Mouse (Mus musculus): ENCODE results near the gene Fzd9.

The Fzd9 gene

DNA sequence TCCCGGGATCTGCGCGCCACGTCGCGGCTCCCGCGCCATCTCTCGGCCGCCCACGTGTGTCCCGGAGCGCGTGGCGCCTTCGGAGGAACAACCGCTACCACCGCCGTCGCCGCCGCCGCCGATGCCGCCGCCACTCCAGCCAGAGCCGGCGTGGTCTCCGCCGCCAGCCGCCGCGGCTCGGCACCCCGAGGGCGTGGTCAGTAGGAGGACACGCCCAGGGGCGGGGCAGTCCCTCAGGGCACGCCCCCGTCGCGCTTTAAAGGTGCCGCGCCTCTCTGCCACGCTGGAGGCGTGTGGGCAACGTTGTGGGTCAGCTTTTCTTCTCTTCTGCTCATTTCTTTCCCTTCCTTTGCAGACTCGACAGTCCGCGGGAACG is at the start of gene Fzd9:
Gene Fzd9, minus strand, starts transcription at position 152 of the 376 bp plus-strand sequence.
- DNase-seq (ENCODE audit: low spot score), result peak; percentile 63

DNA sequence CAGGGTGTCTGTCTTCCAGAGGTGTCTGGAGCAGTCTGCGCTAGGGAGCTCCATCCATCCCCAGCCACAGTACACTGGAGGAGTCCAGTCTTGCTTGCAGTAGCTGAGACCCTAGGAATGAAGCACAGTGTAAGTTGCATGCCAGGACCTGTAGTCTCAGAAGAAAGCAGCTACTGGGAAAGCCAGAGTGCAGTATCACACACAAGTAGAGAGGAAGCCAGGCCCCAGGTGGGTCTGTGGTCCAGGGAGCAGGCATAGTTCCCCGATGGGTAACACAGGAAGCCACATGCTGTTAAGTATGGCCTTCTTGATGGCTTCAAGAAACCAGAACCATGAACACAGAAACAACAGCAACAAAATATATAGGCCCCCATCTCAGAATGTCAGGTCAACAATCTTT is 41.0 kb upstream of the Fzd9 start:
- DNase-seq (ENCODE audit: low spot score), result no peak

DNA sequence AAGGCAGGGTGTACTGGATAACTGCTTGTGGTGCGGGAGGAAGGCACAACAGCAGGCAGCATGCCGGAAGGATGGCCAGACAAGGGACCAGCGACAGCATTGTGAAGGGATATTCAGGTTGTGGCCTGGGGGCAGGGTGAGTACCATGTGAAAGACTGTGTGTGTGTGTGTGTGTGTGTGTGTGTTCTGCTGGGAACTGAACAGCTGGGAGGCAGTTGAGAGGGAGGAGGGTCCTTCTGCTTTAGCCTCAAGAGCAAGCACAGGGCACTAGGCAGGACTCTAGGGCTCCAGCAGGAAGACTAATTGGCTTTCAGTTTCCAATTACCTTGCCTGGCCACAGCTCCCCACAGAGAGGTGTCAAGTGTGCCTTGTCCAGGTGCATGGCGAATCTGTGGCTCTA is 40.2 kb upstream of the Fzd9 start:
- DNase-seq (ENCODE audit: low spot score), result no peak

DNA sequence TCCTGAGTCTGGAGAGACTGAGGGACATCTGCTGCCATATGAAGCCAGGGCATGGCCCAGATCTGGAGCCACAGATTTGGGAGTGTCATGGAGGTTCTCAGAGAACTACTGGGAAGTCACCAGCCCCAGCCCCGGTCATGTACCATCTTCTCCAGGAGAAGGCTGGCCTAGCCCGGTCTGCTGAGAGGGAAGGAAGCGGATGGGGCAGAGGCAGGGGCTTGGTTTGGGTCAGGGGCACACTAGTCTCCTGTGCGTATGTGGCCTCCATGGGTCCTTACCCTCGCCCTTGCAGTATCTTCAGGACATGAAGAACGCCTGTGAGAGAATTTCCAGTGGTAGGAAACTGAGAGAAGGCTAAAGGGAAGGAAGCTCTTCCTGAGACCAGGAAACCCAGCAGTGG is 39.7 kb upstream of the Fzd9 start:
- DNase-seq (ENCODE audit: low spot score), result no peak

DNA sequence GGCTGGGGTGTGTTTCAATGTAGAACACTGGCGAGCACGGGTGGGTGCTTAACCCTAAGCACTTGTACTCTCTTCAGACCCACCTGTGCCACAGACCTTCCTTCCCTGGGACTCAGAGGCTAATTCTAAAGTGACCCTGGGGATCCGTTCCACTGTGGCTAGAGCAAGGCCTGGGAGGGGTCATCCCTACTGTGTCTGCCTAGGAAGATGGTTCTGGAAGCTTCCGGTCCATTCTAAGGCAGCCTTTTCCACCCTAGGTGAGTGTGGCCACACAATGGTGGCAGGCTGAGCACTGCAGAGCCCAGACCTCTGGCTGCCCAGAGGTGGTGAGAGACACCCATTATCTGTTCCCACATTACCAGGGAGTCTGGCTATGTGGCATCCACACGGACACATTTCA is 35.9 kb upstream of the Fzd9 start:
- DNase-seq (ENCODE audit: low spot score), result no peak

DNA sequence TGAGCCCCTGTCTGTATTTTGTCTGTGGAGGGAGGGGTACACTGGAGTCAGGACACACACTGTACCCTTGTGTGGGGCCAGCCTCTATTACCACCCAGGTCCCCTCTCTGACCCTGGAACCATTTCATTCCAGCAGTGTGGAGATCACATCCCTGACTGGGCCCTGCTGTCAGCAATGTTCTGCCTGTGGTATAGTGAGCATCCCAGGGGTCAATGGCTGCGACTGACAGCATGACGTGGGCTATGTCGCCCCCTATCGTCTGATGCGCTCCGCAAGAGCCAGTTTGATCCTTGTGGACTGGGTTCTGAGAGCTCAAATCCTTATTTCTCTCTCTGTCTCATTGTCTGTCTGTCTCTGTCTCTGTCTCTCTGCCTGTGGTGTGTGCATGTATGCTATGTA is 35.2 kb upstream of the Fzd9 start:
- DNase-seq (ENCODE audit: low spot score), result peak; percentile 26

DNA sequence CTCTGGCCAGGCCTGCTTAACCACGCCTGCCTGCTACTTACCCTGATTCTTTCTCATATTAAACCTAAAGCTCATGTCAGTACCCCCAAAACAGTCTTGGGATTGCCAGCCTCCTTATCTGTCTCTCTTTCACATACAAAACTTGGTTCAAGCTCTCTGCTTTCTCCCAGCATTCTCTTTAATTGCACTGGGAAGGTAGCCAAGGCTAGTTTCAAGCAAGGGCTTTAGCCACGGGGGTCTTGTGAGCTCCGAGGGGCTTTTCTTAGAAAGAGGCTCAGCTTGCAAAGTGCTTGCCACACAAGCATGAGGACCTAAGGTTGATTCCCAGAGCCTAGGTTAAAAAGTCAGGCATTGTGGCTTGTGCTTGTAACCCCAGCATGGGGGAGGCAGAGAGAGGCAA is 34.2 kb upstream of the Fzd9 start:
- DNase-seq (ENCODE audit: low spot score), result no peak

DNA sequence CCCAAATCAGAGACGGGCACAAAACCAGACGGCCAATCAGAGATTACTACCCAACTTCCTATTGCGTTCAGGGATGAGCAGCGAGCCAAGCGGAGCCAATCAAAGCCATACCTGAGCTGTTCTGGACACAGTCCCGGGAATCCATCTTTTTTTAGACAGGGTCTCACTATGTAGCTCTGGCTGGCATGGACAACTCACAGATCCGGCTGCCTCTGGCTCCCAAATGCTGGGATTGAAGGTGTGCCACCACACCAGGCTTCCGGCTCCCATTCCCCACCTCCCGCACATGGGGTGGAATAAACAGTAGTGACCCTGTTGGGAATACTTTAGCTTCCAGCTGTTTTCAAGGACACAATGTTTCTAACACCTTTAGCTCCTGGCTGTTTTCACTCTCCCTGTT is 29.2 kb upstream of the Fzd9 start:
- DNase-seq (ENCODE audit: low spot score), result no peak

DNA sequence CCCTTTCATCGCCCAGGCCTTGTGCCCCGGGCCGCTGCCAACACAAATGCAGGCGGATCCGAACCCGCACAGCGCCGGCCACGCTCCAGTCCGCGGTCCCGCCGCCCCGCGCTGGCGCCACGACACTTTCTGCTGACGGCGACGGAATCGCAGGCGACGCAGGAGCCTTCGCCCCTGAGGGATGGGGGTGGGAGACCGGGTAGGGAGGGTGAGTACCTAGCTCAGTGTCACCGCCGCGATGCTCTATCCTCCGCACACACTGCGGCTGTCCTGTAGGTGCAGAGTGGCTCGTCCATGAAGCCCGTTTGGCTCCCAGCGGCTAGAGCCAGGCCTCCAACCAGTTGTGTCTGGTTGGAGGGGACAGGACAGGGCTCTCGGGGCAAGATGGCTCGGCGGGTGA is 25.6 kb upstream of the Fzd9 start:
- no peak for DNase-seq (ENCODE audit: low spot score)

DNA sequence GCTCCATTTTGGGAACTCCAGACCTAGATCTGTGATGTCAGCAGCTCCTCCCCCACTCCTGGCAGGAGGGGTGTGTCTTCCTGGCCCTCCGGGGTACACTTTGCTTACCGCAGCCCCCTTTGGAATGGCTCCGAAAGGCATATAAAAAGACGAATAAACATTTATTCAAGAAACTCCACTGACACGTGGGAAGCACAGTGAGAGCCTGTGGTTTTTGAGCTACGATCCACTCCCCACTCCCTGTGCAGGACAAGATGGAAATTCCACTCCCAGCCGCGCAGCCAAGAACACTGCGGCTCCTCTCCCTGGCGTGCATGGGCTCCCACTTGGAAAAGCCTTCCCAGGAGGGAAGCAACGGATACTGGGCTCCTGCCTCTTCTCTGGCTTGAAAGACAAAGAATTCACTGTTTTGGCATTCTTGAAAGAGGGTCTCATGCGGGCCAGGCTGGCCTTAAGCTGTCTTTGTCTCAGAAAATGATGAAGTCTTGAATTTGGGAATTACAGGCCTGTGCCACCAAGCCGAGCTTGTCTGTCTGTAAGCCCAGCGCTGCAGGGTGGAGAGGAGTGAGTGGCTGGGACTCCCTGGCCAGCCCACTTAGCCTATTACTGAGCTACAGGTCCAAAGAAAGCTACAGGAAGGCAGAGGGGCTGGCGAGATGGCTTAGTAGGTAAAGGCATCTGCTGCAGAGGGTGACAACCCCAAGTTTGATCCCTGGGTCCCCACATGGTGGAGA is 23.8 kb upstream of the Fzd9 start:
- no peak for DNase-seq (ENCODE audit: low spot score)

DNA sequence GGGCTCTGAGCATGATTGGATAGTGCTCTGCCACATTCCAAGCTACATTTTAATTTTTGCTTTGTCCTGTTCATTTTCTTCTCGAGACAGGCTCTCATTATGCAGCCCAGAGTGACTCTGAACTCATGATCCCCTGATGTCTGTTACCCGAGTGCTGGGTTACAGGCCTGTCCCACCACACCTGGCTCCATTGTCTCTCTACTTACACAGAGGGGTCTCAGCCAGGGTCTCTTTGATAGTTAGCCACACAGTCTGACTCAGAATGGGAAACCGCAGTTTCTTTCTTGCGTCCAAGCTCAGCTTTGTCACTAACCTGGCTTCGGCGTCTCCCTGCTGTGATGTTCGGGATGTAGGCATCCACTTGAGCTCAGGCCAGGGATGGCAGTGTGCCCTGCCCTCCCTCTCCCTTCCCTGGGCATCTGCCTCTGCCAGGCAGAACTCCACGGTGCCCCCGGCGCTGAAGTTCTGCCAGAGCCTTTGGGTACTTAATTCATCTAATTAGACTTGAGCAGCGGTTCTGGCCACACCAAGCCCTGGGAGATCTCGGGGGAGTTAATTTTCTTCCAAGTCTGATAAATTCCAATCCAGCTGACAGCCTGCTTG is 20.6 kb upstream of the Fzd9 start:
- no peak for DNase-seq (ENCODE audit: low spot score)

DNA sequence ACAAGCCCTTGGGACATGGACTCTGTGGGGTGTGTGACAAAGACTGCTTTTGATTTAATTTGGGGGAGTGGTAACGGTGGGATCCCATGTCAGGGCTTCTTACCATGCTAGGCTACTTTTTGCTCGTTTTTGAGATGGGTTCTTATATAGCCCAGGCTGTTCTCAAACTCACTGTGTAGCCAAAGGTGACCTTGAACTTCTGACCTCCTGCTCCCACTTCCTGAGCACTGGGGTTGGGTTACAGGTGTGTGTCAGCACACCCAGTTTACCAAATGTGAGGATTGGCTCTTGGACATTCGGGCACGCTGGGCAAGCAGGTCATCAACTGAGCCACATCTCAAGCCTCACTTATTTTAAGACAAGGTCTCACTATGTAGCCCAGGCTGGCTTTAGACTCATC is 19.3 kb upstream of the Fzd9 start:
- no peak for DNase-seq (ENCODE audit: low spot score)

DNA sequence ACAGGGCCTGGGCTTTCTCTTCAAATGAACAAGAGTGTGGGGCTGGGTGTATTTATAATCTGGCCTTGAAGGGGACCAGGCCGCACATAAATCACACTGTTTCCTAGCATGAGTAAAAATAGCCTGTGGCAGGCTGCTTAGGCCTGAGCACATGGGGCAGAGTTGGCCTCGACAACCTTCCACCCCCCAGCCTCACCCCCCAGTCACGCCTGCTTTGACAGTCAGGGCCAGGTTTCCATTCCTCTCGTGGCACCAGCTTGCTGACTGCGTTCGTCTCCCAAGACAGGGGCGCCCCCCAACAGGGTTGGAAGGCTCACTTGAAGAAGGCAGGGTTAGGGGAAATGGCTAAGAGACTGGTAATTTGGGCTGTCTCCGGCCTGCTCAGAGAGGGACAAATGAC is 18.4 kb upstream of the Fzd9 start:
- no peak for DNase-seq (ENCODE audit: low spot score)

DNA sequence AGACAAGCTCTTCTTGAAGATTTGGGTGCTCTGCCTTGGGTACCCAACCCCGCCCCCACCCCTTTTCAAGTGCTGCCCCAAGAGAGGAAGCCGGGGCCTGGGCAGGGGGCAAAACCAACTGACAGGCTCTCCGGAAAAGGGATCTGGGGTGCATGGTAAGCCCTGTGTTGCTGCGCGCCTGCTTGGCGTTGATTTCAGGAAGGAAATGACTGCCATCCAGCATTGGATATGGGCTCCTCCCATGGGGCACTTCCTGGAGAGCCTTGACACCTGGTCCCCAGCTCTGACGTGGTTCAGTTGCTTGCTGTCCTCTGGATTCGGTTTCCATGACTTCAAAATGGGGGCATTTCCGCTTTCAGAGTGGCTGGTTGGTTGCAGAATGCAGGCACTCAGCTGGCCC is 13.5 kb upstream of the Fzd9 start:
- peak; percentile 27 for DNase-seq (ENCODE audit: low spot score)

DNA sequence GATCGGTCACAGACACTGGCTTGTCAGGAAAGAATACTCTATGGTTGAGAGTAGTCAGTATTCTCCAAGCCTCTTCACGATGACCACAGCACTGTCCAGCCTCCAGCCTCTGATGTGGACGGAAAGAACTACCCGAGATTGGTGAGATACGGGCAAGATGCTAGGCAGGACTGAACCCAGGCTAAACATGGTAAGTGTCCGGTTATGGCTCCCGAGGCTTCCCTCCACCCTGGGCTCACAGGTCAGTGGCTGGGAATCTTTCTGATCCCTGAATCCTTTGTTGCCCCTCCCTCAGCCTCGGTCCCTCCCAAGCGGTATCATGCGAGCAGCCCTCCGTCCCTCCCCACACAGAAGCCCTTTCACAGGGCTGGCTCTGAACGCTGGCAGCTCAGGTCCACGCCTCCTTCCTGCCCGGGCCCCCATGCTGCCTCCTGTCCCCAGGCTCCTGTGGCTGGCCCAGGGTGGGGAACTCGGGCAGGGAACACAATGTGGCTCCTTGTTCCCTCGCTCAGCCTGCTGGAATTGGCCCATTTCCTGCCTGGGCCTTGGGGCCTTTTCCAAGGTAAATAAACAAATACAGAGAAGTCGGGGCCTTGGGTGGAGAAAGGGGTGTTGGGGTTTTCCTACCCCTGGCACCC is 13.0 kb upstream of the Fzd9 start:
- DNase-seq (ENCODE audit: low spot score), result no peak

DNA sequence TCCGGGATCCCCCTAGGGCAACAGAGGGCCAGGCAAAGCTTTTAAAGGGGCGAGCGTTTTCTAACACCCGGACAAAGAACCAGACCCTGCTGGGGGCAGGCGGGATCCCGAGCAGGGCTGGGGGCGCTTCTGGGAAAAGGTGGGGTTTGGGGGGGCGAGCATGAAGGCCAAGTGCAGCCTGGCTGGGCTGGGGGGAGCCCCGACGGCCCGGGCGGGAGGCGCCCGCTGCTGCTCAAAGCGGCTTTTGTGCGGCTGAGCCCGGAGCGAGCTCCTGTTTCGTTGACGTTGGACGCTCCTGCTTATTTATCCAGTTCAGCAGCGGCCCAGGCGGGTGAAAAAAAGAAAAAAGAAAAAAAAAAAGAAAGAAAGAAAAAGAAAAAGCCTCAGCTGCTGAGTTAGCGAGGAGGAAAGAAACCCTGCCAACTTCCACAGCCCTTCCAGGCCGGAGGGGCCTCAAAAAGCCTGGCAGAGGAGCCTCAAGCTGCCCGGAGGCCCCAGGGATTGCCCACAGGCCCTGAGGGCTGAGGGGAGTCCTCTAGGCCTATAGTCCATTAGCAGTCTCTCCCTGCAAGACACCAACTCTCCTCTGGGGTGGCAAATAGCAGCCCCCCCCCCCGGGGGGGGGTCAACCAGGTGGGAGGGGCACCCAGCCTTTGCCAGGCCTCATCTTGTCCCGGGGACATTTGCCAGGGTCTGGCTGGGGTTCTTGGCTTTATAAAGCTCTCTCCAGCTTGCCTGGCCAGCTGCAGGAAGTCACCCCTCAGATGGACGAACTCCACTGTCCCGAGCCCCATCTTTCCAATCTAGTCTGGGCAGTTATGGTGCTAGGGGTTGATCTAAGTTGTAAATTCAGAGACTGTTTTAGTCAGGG is 7.5 kb upstream of the Fzd9 start:
- no peak for DNase-seq (ENCODE audit: low spot score)

DNA sequence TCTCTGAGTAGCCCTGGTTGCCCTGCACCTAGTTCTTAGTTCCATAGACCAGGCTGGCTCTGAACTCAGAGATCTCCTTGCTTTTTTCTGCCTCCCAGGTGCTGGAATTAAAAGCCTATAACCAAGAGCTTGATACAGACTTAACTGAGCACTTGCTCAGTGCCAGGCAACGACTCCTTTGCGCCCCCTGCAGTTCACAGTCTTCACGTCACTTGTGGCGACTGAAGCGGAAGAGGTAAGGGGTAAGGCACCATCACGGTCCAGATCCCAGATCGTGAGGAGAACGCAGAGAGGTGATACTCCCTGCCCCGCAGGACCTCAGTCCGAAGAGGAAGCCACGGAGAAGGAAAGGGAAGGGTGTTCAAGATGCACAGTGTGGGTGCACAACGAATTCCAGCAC is 6.5 kb upstream of the Fzd9 start:
- no peak for DNase-seq (ENCODE audit: low spot score)

DNA sequence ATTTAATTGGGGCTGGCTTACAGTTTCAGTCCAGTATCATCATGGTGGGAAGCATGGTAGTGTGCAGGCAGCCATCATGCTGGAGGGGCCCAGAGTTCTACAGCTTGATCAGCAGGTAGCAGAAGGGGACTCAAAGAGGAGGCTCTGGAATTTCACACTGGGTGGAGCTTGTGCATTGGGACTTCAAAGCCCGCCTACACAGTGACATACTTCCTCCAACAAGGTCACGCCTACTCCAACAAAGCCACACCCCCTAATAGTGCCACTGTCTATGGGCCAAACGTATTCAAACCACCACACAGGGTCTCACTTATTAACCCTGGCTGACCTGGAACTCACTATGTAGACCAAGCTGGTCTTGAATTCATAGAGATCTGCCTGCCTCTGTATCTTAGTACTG is 5.1 kb upstream of the Fzd9 start:
- DNase-seq (ENCODE audit: low spot score), result no peak

DNA sequence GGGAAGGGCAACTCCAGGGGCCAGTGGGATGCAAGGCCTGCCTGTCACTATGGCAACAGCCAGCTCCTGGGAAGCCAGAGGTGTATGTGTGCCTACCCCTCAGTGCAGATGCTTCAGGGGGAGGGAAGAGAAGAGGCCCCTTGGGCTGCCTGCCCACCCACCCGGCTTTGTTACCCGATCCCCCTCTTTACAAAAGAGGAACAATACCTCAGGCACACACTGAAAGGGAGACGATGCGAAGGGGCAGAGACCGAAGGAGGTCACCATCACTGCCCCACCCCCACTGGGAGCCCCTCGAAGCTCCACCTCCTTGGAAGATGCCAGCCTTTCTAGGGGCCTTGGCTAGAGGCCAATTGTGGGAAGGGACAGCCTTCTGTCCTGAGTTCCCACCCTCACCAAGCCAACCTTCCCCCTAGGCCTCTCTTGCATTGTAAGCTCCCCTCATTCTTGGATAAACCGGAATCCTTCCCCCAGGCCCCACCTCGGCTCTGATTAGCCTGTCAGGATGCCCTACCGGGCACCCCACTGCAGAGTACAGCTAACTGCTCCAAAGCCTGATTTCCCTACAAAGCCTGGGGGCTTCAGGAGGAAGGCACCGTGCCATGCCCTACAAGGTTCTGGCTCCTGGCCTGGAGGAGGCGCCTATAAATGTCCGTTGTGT is 2.8 kb upstream of the Fzd9 start:
- no peak for DNase-seq (ENCODE audit: low spot score)

DNA sequence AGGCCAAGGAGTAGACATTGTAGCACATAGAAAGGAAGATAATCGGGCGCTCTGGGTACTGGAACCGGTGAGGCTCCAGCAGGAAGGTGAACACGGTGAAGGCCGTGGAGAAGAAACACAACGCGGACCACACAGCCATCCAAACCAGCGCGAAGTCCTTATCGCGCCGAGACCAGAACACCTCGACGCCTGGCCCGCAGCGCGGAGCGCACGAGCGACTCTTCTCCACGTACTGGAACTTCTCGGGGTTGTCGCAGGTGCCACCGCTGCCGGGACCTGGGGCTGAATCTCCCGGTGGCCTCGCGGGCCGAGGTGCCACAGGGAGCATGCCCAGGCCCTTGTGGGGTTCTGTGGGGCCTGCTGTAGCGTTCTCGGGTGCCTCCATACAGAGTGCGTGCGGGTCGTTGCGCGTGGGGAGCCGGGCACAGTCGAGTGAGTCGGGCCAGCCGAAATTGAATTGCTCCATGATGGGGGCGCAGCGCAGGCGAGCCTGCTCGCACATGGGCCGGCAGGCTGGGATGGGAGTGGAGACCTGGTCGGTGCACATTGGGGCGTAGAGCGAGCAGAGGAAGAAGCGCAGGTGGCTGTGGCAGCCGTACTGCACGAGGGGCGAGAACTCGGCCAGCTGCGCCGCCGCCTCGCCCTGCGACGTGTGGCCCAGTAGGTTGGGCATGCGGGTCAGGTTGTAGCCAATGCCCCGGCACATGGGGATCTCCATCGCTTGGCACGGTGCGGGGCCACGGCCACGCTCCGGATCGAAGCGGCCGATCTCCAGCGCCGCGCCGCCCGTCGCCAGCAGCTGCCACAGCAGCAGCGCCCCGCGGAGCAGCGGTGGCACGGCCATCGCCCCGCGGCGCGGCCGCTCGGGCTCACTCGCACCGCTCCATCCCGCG is 598 bp downstream of the Fzd9 start:
- DNase-seq (ENCODE audit: low spot score), result peak; percentile 2

Measured in T-cell, adult 2 months (primary cell).